8 mouse cellular contexts compared by ENCODE assay signal in genomic region chr15:56336449-56336848, GRCm38 (mm10).
DNase-seq lines count a peak whose midpoint lies in the region; ATAC-seq lines count a peak whose summit lies in the region.

No protein-coding gene starts in this region.

- 43% methylated on average over 5 of the region's 5 CpGs for WGBS in neural tube, embryonic 11.5 days

- no peaks in the 10 kb centered on the region for H3K36me3 ChIP-seq in neural tube, embryonic 11.5 days (ENCODE audit: control insufficient read depth, insufficient read depth, low read length)

- intact Hi-C loops in left cerebral cortex, postnatal 25 days (cut with DNase I), result loop anchor here (5.0 to 10.0 kb wide), 4 partner anchors 272 to 1071 kb away; no protein-coding TSS in a partner anchor

- DNase-seq in 3134 (ENCODE audit: extremely low read depth, insufficient read length, low spot score) (peak; percentile 15), NIH3T3 (ENCODE audit: low read depth) (peak; percentile 90)
- peak; percentile 85 to 91 for DNase-seq in cerebellum, postnatal 14 days
- DNase-seq in gastrocnemius, adult 18-20 months (ENCODE audit: low spot score), result peak; percentile 48
- DNase-seq in kidney, adult 8-10 months, result peak; percentile 18 to 53
- peak; percentile 64 to 73 for DNase-seq in left cerebral cortex, postnatal 25 days (ENCODE audit: low spot score in 2 of 2)
- DNase-seq in neural tube, embryonic 11.5 days (ENCODE audit: low spot score), result peak; percentile 73
- peak; percentile 74 for DNase-seq in urinary bladder, postnatal 14 days (ENCODE audit: low spot score)

- ATAC-seq in neural tube, embryonic 11.5 days (ENCODE audit: insufficient read depth, low FRiP score, low TSS enrichment), result peak; percentile 58; the same call in 1 of the 2 replicates

- no peak overlapping the region for H3K4me2 ChIP-seq in neural tube, embryonic 11.5 days (ENCODE audit: low read depth)

- H3K4me3 ChIP-seq in neural tube, embryonic 11.5 days (ENCODE audit: low read depth, low read length), result no peak overlapping the region

- H3K9ac ChIP-seq in neural tube, embryonic 11.5 days (ENCODE audit: low read length), result no peak overlapping the region

- H3K4me1 ChIP-seq in neural tube, embryonic 11.5 days (ENCODE audit: control insufficient read depth, insufficient read depth, low read length), result no peaks in the 10 kb centered on the region

- no peaks in the 10 kb centered on the region for H3K27me3 ChIP-seq in neural tube, embryonic 11.5 days (ENCODE audit: control insufficient read depth, insufficient read depth, low read length)

- no peaks in the 10 kb centered on the region for H3K9me3 ChIP-seq in neural tube, embryonic 11.5 days (ENCODE audit: control insufficient read depth, low read length)

- H3K27ac ChIP-seq in neural tube, embryonic 11.5 days (ENCODE audit: low read depth, low read length), result no peak overlapping the region

Comparison
In these comparisons a context has a peak if more than half of its experiments do, and no peak if none do; other contexts are left out.
1. DNase-seq: peak in every context shown above with its lines; median percentile 90 in NIH3T3; 88 in cerebellum, postnatal 14 days; 74 in urinary bladder, postnatal 14 days; 73 in neural tube, embryonic 11.5 days; 68 in left cerebral cortex, postnatal 25 days; 48 in gastrocnemius, adult 18-20 months; 36 in kidney, adult 8-10 months; 15 in 3134.